Mouse (Mus musculus): ENCODE results near the gene Galnt12. TPM values are rescaled to one million over a fixed set of nuclear protein-coding genes. Genes with fewer than 3 reads are reported as not detected.

The Galnt12 gene
- polyA plus RNA-seq, 1 experiment from 2014 or later, result 2.1 TPM

DNA sequence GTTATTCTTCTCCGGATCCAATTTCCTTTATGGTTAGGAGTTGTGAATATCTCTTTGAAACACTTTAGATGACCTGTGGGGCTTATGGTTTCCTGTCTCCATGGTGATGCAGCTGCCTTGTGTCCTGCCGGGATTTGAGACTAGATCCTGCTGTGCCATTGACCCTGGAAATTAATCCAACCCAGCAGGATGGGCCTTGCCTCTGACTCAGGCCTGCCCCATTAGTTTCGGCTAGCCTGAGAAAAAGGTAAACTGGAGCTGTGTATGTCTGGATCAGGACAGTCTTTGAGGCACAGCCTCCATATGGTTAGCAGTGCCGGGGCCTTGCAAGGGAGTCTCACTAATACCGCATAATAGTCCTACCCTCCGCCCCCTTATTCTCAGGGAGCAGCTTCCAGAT is 1.9 kb downstream of the Galnt12 start:
- no peak overlapping the region for H3K4me2 ChIP-seq
- WGBS, result 72% methylated on average over 6 of the region's 6 CpGs
- peaks cover 13% of the 10 kb centered on the region for H3K4me1 ChIP-seq (replicated peaks)
- no peak for ATAC-seq (replicated peaks; ENCODE audit: insufficient number of reproducible peaks, insufficient read depth, low FRiP score, low read depth)
- no peak overlapping the region for H3K9ac ChIP-seq
- no peak overlapping the region for H3K4me3 ChIP-seq
- H3K9me3 ChIP-seq (replicated peaks), result no peaks in the 10 kb centered on the region
- H3K27me3 ChIP-seq, result peaks cover 40% of the 10 kb centered on the region
- no peaks in the 10 kb centered on the region for H3K36me3 ChIP-seq
- H3K27ac ChIP-seq, result no peak overlapping the region

GRCm38 (mm10) chr4:47103561-47103960 is 11.9 kb downstream of the Galnt12 start:
- 88% methylated on average over 10 of the region's 10 CpGs for WGBS
- Histone ChIP-seq H3K4me1 (replicated peaks) (no peaks in the 10 kb centered on the region), H3K4me3 (no peak overlapping the region), H3K4me2 (no peak overlapping the region), H3K9me3 (replicated peaks) (no peaks in the 10 kb centered on the region), H3K27ac (no peak overlapping the region), H3K27me3 (no peaks in the 10 kb centered on the region; the same call in 1 of the 2 replicates), H3K9ac (no peak overlapping the region), H3K36me3 (no peaks in the 10 kb centered on the region)
- ATAC-seq (replicated peaks; ENCODE audit: insufficient number of reproducible peaks, insufficient read depth, low FRiP score, low read depth), result no peak

GRCm38 (mm10) chr4:47111885-47112284 is 20.2 kb downstream of the Galnt12 start:
- H3K4me2 ChIP-seq, result no peak overlapping the region
- no peak for ATAC-seq (replicated peaks; ENCODE audit: insufficient number of reproducible peaks, insufficient read depth, low FRiP score, low read depth)
- H3K9me3 ChIP-seq (replicated peaks), result no peaks in the 10 kb centered on the region
- no peak overlapping the region for H3K9ac ChIP-seq
- H3K27ac ChIP-seq, result no peak overlapping the region
- H3K4me1 ChIP-seq (replicated peaks), result peaks cover 5% of the 10 kb centered on the region; the same call in 1 of the 2 replicates
- H3K4me3 ChIP-seq, result no peak overlapping the region
- WGBS, result 59% methylated on average over 9 of the region's 9 CpGs
- no peaks in the 10 kb centered on the region for H3K36me3 ChIP-seq
- no peaks in the 10 kb centered on the region for H3K27me3 ChIP-seq

GRCm38 (mm10) chr4:47112560-47112959 is 20.9 kb downstream of the Galnt12 start:
- no peak for ATAC-seq (replicated peaks; ENCODE audit: insufficient number of reproducible peaks, insufficient read depth, low FRiP score, low read depth)
- Histone ChIP-seq H3K4me3 (no peak overlapping the region), H3K27me3 (no peaks in the 10 kb centered on the region), H3K27ac (no peak overlapping the region), H3K36me3 (no peaks in the 10 kb centered on the region), H3K4me1 (replicated peaks) (peaks cover 5% of the 10 kb centered on the region; the same call in 1 of the 2 replicates), H3K4me2 (no peak overlapping the region), H3K9me3 (replicated peaks) (no peaks in the 10 kb centered on the region), H3K9ac (no peak overlapping the region)
- 46% methylated on average over 9 of the region's 9 CpGs for WGBS

- Histone ChIP-seq H3K9me3 (replicated peaks) (no peaks in the 10 kb centered on the region), H3K4me1 (replicated peaks) (no peaks in the 10 kb centered on the region), H3K4me2 (no peak overlapping the region), H3K9ac (no peak overlapping the region), H3K27ac (no peak overlapping the region), H3K4me3 (no peak overlapping the region), H3K27me3 (no peaks in the 10 kb centered on the region), H3K36me3 (no peaks in the 10 kb centered on the region)
- ATAC-seq (replicated peaks; ENCODE audit: insufficient number of reproducible peaks, insufficient read depth, low FRiP score, low read depth), result no peak
- WGBS, result 60% methylated on average over 13 of the region's 13 CpGs
Measured at GRCm38 (mm10) chr4:47122051-47122706, 30.5 kb downstream of the Galnt12 start.

DNA sequence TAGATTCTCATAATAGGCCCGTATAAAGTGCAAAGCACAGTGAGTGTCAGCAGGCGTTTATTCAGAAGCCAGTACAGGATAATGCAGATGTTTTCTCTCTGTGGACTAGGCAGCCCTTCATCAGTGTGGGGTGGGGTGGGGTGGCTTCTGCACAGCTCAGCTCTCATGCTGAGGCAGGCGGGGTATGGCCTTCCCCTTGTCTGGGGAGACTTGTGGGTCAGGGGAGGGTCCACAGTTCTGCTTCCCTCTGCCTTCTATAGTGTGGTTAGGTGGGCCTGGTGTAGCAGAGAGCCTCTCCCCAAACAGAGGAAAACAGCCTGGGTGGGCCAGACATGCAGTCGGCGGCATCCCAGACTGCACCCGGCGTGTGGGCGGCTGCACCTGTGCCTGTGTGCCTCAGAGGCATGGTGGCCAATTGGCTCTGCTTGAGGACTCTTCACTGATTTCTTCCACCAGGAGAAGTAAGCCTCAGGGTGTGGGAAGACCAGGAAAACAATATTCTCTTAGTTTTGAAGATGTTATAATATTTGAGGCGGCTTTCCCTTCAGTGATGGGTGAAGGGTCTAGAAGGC is 32.5 kb downstream of the Galnt12 start:
- H3K36me3 ChIP-seq, result no peaks in the 10 kb centered on the region
- no peak overlapping the region for H3K4me2 ChIP-seq
- ATAC-seq (replicated peaks; ENCODE audit: insufficient number of reproducible peaks, insufficient read depth, low FRiP score, low read depth), result no peak
- no peaks in the 10 kb centered on the region for H3K27me3 ChIP-seq
- H3K27ac ChIP-seq, result no peak overlapping the region
- H3K9ac ChIP-seq, result no peak overlapping the region
- no peaks in the 10 kb centered on the region for H3K9me3 ChIP-seq (replicated peaks)
- H3K4me1 ChIP-seq (replicated peaks), result no peaks in the 10 kb centered on the region
- WGBS, result 84% methylated on average over 9 of the region's 9 CpGs
- H3K4me3 ChIP-seq, result no peak overlapping the region

GRCm38 (mm10) chr4:47128515-47128914 is 36.8 kb downstream of the Galnt12 start:
- no peak overlapping the region for H3K9ac ChIP-seq
- H3K9me3 ChIP-seq (replicated peaks), result no peaks in the 10 kb centered on the region
- ATAC-seq (replicated peaks; ENCODE audit: insufficient number of reproducible peaks, insufficient read depth, low FRiP score, low read depth), result no peak
- no peaks in the 10 kb centered on the region for H3K36me3 ChIP-seq
- no peaks in the 10 kb centered on the region for H3K27me3 ChIP-seq
- no peaks in the 10 kb centered on the region for H3K4me1 ChIP-seq (replicated peaks)
- no peak overlapping the region for H3K4me2 ChIP-seq
- H3K27ac ChIP-seq, result no peak overlapping the region
- no peak overlapping the region for H3K4me3 ChIP-seq
- WGBS, result 66% methylated on average over 7 of the region's 7 CpGs

DNA sequence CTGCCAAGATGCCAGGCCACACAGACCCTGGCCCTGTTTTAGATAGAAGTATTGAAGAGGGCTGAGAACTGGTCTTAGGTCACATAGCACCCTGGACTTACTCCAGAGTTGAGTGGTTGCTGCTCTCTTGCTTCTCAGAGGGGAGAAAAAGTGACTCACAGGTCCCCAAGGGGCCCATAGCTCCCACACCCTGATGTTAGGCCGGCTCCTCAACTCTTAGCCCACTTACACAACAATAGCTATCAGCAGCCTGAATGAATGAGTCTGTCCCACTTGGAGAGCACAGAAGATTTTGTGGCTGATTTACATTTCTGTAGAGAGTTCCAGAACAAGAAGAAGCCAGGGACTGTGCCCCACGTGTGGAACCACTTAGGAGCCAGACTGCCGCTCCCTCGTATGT is 37.9 kb downstream of the Galnt12 start:
- WGBS, result 68% methylated on average over 4 of the region's 4 CpGs
- H3K36me3 ChIP-seq, result no peaks in the 10 kb centered on the region
- H3K9ac ChIP-seq, result no peak overlapping the region
- H3K4me2 ChIP-seq, result no peak overlapping the region
- no peaks in the 10 kb centered on the region for H3K9me3 ChIP-seq (replicated peaks)
- H3K27me3 ChIP-seq, result no peaks in the 10 kb centered on the region
- no peaks in the 10 kb centered on the region for H3K4me1 ChIP-seq (replicated peaks)
- no peak overlapping the region for H3K27ac ChIP-seq
- ATAC-seq (replicated peaks; ENCODE audit: insufficient number of reproducible peaks, insufficient read depth, low FRiP score, low read depth), result no peak
- no peak overlapping the region for H3K4me3 ChIP-seq

DNA sequence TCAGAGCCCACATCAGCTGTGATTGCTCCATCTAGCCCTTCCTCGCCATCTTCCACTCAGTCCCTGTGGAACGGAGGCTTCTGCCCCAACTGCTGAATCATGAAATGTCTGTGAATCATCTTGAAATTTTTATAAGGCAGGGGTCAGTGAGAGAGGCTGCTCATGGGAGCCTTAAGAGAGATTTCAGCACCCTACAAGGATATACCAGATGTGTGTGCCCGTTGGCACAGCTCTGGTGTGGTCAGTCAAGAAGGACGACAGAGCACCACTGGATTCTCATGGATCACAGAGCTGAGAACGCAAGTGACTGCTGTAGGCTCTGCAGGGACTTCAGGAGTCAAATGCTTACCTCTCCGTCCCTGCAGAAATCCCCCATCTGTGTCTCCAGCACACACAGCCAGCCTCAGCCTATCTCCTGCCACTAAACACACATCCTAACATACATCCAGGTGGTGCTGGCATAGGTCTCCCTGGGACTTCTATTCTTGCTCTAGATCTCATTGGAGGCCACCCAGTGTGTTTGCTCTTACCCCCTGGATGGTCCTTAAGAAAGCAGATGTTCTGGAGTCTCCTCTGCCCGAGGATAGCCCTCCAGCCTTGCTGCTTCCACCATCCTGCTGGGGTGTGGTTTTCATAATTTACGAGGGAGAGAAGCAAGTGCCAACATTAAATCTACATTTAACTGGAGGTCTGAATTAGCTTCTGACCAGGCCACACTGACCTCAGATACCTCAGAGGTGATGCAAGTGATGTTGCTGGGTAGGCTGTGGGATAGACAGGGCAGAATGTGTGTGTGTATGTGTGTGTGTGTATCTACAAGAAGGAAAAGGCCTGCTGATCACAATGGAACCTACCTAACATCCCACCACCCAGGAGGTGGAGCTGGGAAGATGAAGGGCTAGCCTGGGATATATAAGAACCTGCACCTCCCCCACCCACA is 38.7 kb downstream of the Galnt12 start:
- Histone ChIP-seq H3K27ac (no peak overlapping the region), H3K4me2 (no peak overlapping the region), H3K9me3 (replicated peaks) (no peaks in the 10 kb centered on the region), H3K9ac (no peak overlapping the region), H3K27me3 (no peaks in the 10 kb centered on the region), H3K4me3 (no peak overlapping the region), H3K4me1 (replicated peaks) (no peaks in the 10 kb centered on the region), H3K36me3 (no peaks in the 10 kb centered on the region)
- ATAC-seq (replicated peaks; ENCODE audit: insufficient number of reproducible peaks, insufficient read depth, low FRiP score, low read depth), result no peak
- WGBS, result 77% methylated on average over 8 of the region's 8 CpGs

- Histone ChIP-seq H3K4me3 (no peak overlapping the region), H3K27me3 (no peaks in the 10 kb centered on the region), H3K36me3 (no peaks in the 10 kb centered on the region), H3K9ac (no peak overlapping the region), H3K9me3 (replicated peaks) (no peaks in the 10 kb centered on the region), H3K27ac (no peak overlapping the region), H3K4me2 (no peak overlapping the region), H3K4me1 (replicated peaks) (no peaks in the 10 kb centered on the region)
- ATAC-seq (replicated peaks; ENCODE audit: insufficient number of reproducible peaks, insufficient read depth, low FRiP score, low read depth), result no peak
- WGBS, result 80% methylated on average over 3 of the region's 3 CpGs
Measured at GRCm38 (mm10) chr4:47131931-47132330, 40.2 kb downstream of the Galnt12 start.

DNA sequence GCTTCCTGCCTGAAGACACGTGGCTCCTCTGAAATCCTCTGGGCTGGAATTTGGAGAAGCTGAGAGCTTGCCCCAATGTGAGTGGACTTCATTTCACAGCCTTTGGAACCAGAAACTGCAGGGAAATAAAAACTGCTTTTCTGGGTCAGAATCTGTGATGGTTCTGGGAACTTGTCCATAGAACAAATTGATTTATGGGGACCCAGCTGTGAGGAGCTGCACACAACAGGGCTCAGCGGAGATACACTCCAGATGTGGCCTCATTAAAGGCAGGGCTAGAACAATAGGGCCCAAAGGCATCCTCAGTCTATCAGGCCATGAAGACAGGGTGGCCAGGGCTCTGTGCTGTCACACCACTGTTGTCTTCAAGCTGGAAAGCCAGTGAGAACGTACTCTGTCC is 40.7 kb downstream of the Galnt12 start:
- no peak overlapping the region for H3K9ac ChIP-seq
- no peak for ATAC-seq (replicated peaks; ENCODE audit: insufficient number of reproducible peaks, insufficient read depth, low FRiP score, low read depth)
- no peaks in the 10 kb centered on the region for H3K4me1 ChIP-seq (replicated peaks)
- H3K4me2 ChIP-seq, result no peak overlapping the region
- H3K27ac ChIP-seq, result no peak overlapping the region
- no peaks in the 10 kb centered on the region for H3K9me3 ChIP-seq (replicated peaks)
- H3K27me3 ChIP-seq, result no peaks in the 10 kb centered on the region
- 61% methylated on average over 3 of the region's 3 CpGs for WGBS
- no peaks in the 10 kb centered on the region for H3K36me3 ChIP-seq
- H3K4me3 ChIP-seq, result no peak overlapping the region
